Mouse (Mus musculus) small intestine, adult 2 months (tissue): Measurements from ENCODE around the gene H2-DMb1. TPM values are rescaled to one million over a fixed set of nuclear protein-coding genes. Genes with fewer than 3 reads are reported as not detected.

Experiments
- H3K27ac ChIP-seq: fragments of 200-500 bp; 2 replicates; pipeline ENCODE4 v1.5.1; 2012; ENCODE audit warnings: low read depth, low read length, control low read depth, inconsistent platforms; ENCODE audit not compliant: insufficient read depth
- H3K27me3 ChIP-seq: fragments of 200-500 bp; 2 replicates; pipeline ENCODE4 v1.6.1; 2012; ENCODE audit warnings: mild to moderate bottlenecking, moderate library complexity, low read length, inconsistent platforms; ENCODE audit not compliant: control insufficient read depth, insufficient read depth
- H3K36me3 ChIP-seq: fragments of 200-500 bp; 2 replicates; pipeline ENCODE4 v1.6.1; 2012; ENCODE audit warnings: mild to moderate bottlenecking, low read length, control low read depth, inconsistent platforms; ENCODE audit not compliant: control insufficient read depth, insufficient read depth
- H3K4me1 ChIP-seq: fragments of 200-500 bp; 2 replicates; pipeline ENCODE4 v1.6.1; 2012; ENCODE audit warnings: low read length, inconsistent platforms, mixed read lengths; ENCODE audit not compliant: control insufficient read depth, insufficient read depth, insufficient read length
- H3K4me3 ChIP-seq: fragments of 200-500 bp; 2 replicates; pipeline ENCODE4 v1.5.1; 2012; ENCODE audit warnings: low read depth, mild to moderate bottlenecking, control low read depth, inconsistent platforms, low read length, moderate library complexity
- CTCF ChIP-seq: fragments of 200-500 bp; IDR thresholded peaks from 2 replicates; pipeline ENCODE4 v1.5.1; 2012; ENCODE audit warnings: low read depth, mild to moderate bottlenecking, control low read depth, inconsistent platforms, low read length, moderate library complexity, mixed read lengths; ENCODE audit not compliant: insufficient replicate concordance, insufficient read length; ENCODE audit errors: extremely low read depth
- POLR2A ChIP-seq: fragments of 200-500 bp; IDR thresholded peaks from 2 replicates; pipeline ENCODE4 v1.6.1; 2012; ENCODE audit warnings: low read depth, mild to moderate bottlenecking, control low read depth, inconsistent platforms, low read length, moderate library complexity
- WGBS: fragments of 180-500 bp; shearing (Covaris S2); methylation state at CpG from one replicate; pipeline ENCODE4 v1.1.7; 2018; 5-methylcytosine and 5-hydroxymethylcytosine counted together
- polyA plus RNA-seq: library from polyadenylated mRNA; depleted of rRNA; stranded (reverse); fragments of >200 nt; gene quantifications from 2 replicates; pipeline ENCODE4 v1.2.3, GENCODE M21; 2012; rRNA removed

The H2-DMb1 gene
- 39.0 and 281 TPM in 2 replicates for polyA plus RNA-seq

GRCm38 (mm10) chr17:34152923-34153322, at the start of gene H2-DMb1:
Gene H2-DMb1, plus strand, starts transcription at chr17:34153072.
- 0 out of 2 replicates have a peak, but pooled peaks cover 8% of the 10 kb centered on the region for H3K36me3 ChIP-seq
- 34% methylated on average over 4 of the region's 4 CpGs for WGBS
- H3K27ac ChIP-seq, result peak within 1 kb of the TSS; percentile 29
- no peaks in the 10 kb centered on the region for H3K27me3 ChIP-seq
- peaks cover 7% of the 10 kb centered on the region; the same call in 1 of the 2 replicates for H3K4me1 ChIP-seq
- TF ChIP-seq POLR2A (no peak; the same call in 1 of the 2 replicates), CTCF (no peak)
- peak within 1 kb of the TSS; percentile 62 for H3K4me3 ChIP-seq

DNA sequence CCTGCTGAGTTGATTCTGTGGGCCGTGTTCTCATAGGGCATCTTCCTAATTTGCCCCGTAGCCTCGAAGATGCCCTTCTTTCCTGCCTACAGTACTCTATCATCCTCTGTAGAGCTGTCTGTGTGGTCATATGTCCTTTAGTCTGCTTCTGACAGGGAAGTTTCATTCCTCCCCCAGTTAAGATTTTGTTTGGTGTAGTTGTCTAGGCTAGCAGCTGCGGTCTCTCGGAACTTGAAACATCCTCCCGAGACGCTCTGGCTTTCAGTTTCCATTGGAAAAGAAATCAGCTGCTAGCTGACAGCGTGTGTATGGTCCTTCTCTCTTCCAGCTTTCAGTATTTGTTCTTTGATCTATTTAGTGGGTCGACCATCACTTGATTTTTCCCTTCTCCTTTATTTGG, 48.1 kb upstream of the H2-DMb1 start:
- no peak overlapping the region for H3K4me3 ChIP-seq
- 73% methylated on average over 9 of the region's 9 CpGs for WGBS
- H3K27me3 ChIP-seq, result no peaks in the 10 kb centered on the region
- peak overlapping the region; percentile 13; the same call in 1 of the 2 replicates for H3K27ac ChIP-seq
- H3K4me1 ChIP-seq, result peaks cover 10% of the 10 kb centered on the region; the same call in 1 of the 2 replicates
- H3K36me3 ChIP-seq, result no peaks in the 10 kb centered on the region
- TF ChIP-seq CTCF (no peak), POLR2A (no peak)

DNA sequence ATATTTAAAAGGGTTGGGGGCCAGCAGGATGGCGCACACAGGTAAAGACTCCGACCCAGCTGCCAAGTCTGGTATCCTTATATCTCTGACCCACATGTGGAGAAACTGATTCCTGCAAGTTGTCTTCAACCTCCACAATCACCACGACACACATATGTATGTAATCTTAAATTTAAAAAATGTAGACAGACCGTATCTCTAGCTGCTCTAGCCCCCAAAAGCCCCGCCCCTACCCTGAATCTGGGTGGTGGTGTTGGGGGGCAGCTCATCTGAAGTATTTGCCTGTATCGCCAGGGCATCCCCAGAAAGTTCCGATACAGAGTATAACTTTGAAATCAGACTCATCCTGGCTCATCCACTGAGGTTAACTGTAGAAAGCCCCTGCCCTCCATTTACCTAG, 46.3 kb upstream of the H2-DMb1 start:
- Histone ChIP-seq H3K4me1 (peaks cover 6% of the 10 kb centered on the region; the same call in 1 of the 2 replicates), H3K36me3 (peaks cover 12% of the 10 kb centered on the region), H3K27ac (no peak overlapping the region), H3K27me3 (no peaks in the 10 kb centered on the region), H3K4me3 (no peak overlapping the region)
- 89% methylated on average over 7 of the region's 7 CpGs for WGBS
- TF ChIP-seq POLR2A (no peak), CTCF (no peak)

- Histone ChIP-seq H3K27me3 (no peaks in the 10 kb centered on the region), H3K4me1 (peaks cover under 1% of the 10 kb centered on the region; the same call in 1 of the 2 replicates), H3K27ac (no peak overlapping the region), H3K36me3 (peaks cover 19% of the 10 kb centered on the region), H3K4me3 (no peak overlapping the region)
- 68% methylated on average over 7 of the region's 7 CpGs for WGBS
- TF ChIP-seq POLR2A (no peak), CTCF (no peak)
Observed at GRCm38 (mm10) chr17:34107109-34107867, 45.6 kb upstream of the H2-DMb1 start.

- Histone ChIP-seq H3K27ac (no peak overlapping the region), H3K4me1 (no peaks in the 10 kb centered on the region), H3K4me3 (no peak overlapping the region), H3K36me3 (peaks cover 31% of the 10 kb centered on the region), H3K27me3 (no peaks in the 10 kb centered on the region)
- TF ChIP-seq CTCF, result no peak
- TF ChIP-seq POLR2A, result no peak
- WGBS, result 86% methylated on average over 5 of the region's 6 CpGs
Observed at GRCm38 (mm10) chr17:34108460-34108859, 44.4 kb upstream of the H2-DMb1 start.

DNA sequence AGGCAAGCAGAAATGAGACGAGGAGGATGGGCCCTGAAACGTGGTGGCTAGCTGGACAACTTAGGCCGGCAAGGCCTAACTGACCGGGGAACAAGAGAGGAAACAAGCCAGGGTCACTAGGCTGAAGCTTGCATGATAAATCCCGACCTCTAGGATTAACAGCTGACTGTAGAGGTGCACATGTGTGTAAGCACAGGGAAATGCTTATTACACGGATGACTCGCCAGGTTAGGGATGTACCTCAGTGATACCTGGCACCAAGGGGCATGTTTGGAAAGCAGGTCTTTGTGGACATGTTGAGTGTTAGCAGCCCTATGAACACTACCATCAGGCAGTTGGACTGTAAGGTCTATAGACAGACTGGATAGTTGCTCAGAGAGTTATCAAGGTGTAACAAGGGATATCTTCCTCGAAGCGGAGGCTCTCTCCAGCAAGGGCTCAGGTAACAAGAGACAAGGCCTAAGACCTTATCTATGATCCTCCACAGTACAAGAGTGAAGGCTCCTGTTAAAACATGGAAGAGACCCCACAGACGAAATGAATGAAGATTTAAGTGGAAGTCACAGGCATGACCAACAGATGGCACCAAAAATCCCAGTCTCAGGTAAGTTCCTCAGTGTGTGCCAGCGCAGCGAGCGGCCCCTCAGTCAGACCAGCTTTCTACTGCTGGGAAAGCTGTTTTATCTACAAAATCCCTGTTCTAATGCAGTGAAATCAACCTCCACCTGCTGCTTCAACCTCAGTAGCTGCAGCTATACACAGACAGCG, 43.6 kb upstream of the H2-DMb1 start:
- no peak overlapping the region for H3K27ac ChIP-seq
- peaks cover 38% of the 10 kb centered on the region for H3K36me3 ChIP-seq
- no peak overlapping the region for H3K4me3 ChIP-seq
- TF ChIP-seq CTCF (peak; percentile 20; the same call in 1 of the 2 replicates), POLR2A (no peak)
- no peaks in the 10 kb centered on the region for H3K27me3 ChIP-seq
- WGBS, result 75% methylated on average over 14 of the region's 14 CpGs
- H3K4me1 ChIP-seq, result no peaks in the 10 kb centered on the region

DNA sequence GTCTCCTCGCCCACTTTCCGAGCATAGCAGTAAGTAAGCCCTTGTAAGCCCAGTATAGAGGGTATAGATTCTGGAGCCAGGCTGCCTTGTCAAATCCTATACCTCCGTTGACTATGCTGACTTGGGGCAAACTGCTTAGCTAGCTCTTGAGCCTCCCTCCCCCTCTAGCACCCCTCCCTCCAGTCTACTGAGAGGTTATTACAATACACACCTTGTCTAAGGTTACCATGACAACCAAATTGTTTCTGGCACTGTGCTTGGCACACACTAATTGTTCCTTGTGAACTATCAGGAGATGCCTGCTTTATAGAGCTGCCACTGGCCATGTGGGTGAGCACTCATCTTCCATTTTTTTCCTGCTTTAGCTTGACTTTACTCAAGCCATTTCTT, 43.1 kb upstream of the H2-DMb1 start:
- no peaks in the 10 kb centered on the region for H3K27me3 ChIP-seq
- no peaks in the 10 kb centered on the region for H3K4me1 ChIP-seq
- TF ChIP-seq POLR2A (no peak), CTCF (no peak)
- WGBS, result 56% methylated on average over 3 of the region's 3 CpGs
- H3K4me3 ChIP-seq, result no peak overlapping the region
- peaks cover 44% of the 10 kb centered on the region for H3K36me3 ChIP-seq
- no peak overlapping the region for H3K27ac ChIP-seq

- no peak for TF ChIP-seq CTCF
- TF ChIP-seq POLR2A, result no peak
- Histone ChIP-seq H3K4me3 (no peak overlapping the region), H3K27ac (no peak overlapping the region), H3K4me1 (no peaks in the 10 kb centered on the region), H3K36me3 (peaks cover 49% of the 10 kb centered on the region), H3K27me3 (no peaks in the 10 kb centered on the region)
- 37% methylated on average over 8 of the region's 8 CpGs for WGBS
Observed at GRCm38 (mm10) chr17:34110309-34110708, 42.6 kb upstream of the H2-DMb1 start.
